Mouse (Mus musculus) left cerebral cortex, adult 18-20 months (tissue): Measurements from ENCODE around the gene Atpaf2. TPM values are rescaled to one million over a fixed set of nuclear protein-coding genes. Genes with fewer than 3 reads are reported as not detected.
A peak's percentile ranks its signal among the peaks of the same experiment; 100 is the strongest.
"Not testable (repeated sequence)": the region's sequence is repeated elsewhere in the genome, so short reads cannot be mapped to it uniquely, and the experiment has no call there.

Experiments
- DNase-seq, 2 experiments: peaks; one replicate each; pipeline ENCODE4 v3.0.0; 2021 to 2022; ENCODE audit warnings: low spot score in 2 of 2, mixed read lengths in 1 of 2
- long read RNA-seq, 2 experiments: library from polyadenylated mRNA; stranded (forward); transcript quantifications; one replicate each; pipeline ENCODE4 v2.0.0; 2021
- total RNA-seq, 2 experiments: library from RNA; stranded (reverse); gene quantifications; 2 replicates each; pipeline ENCODE4 v1.2.3; 2021

The Atpaf2 gene
- total RNA-seq = 10 to 100 TPM; 26.9 to 32.1 TPM
- long read RNA-seq, experiment 1, transcript Atpaf2-201 (8 exons, 1,813 nt) = major isoform, 27 of 41 reads
- long read RNA-seq, experiment 1, partial matches to known transcripts = 0 of 41 reads
- long read RNA-seq, experiment 1, other reads (novel, unspliced or antisense) = 13 of 41 reads
- long read RNA-seq, experiment 2, transcript Atpaf2-201 (8 exons, 1,813 nt) = major isoform, 34 of 42 reads
- long read RNA-seq, experiment 2, partial matches to known transcripts = 0 of 42 reads
- long read RNA-seq, experiment 2, other reads (novel, unspliced or antisense) = 7 of 42 reads

- no peak for DNase-seq
These were observed at the start of gene Atpaf2 for GRCm38 (mm10) chr11:60417717-60418472. TSS of gene Atpaf2 (minus strand) at chr11:60418457.

- peak in 1 of 2 experiments; percentile 34 for DNase-seq
These were observed 47.7 kb upstream of the Atpaf2 start for GRCm38 (mm10) chr11:60465943-60466380.

- no peak for DNase-seq
These were observed 39.7 kb upstream of the Atpaf2 start for GRCm38 (mm10) chr11:60457973-60458372.

- no peak for DNase-seq
These were observed 36.5 kb upstream of the Atpaf2 start for GRCm38 (mm10) chr11:60454745-60455087.

GRCm38 (mm10) chr11:60454080-60454744 is 36.0 kb upstream of the Atpaf2 start, which contains the start of gene Drg2:
TSS of gene Drg2 (plus strand) at chr11:60454591.
- peak; percentile 89 to 90 for DNase-seq

- no peak for DNase-seq
These were observed 25.8 kb upstream of the Atpaf2 start for GRCm38 (mm10) chr11:60444007-60444406.

GRCm38 (mm10) chr11:60442896-60443295 is 24.6 kb upstream of the Atpaf2 start:
- no peak for DNase-seq

GRCm38 (mm10) chr11:60440176-60440575 is 21.9 kb upstream of the Atpaf2 start:
- no peak for DNase-seq

- DNase-seq = not testable (repeated sequence)
These were observed 21.4 kb upstream of the Atpaf2 start for GRCm38 (mm10) chr11:60439621-60440020.

- peak in 1 of 2 experiments; percentile 5 for DNase-seq
These were observed 18.4 kb upstream of the Atpaf2 start for GRCm38 (mm10) chr11:60436618-60437017.

- DNase-seq = no peak
These were observed 16.9 kb upstream of the Atpaf2 start for GRCm38 (mm10) chr11:60435133-60435532.

GRCm38 (mm10) chr11:60433501-60433900 is 15.2 kb upstream of the Atpaf2 start:
- no peak for DNase-seq

- no peak for DNase-seq
These were observed 9.4 kb upstream of the Atpaf2 start for GRCm38 (mm10) chr11:60427628-60428027.

- DNase-seq = no peak
These were observed 8.2 kb upstream of the Atpaf2 start for GRCm38 (mm10) chr11:60426417-60426816.

- no peak for DNase-seq
These were observed 4.7 kb upstream of the Atpaf2 start for GRCm38 (mm10) chr11:60423006-60423405.

GRCm38 (mm10) chr11:60422046-60422668 is 3.9 kb upstream of the Atpaf2 start:
- no peak for DNase-seq

GRCm38 (mm10) chr11:60418473-60418803 is 181 bp upstream of the Atpaf2 start:
- no peak for DNase-seq

- peak; percentile 98 to 99 for DNase-seq
These were observed 1.1 kb downstream of the Atpaf2 start, which contains the start of gene Gid4 for GRCm38 (mm10) chr11:60416963-60417716. TSS of gene Gid4 (plus strand) at chr11:60417145.

GRCm38 (mm10) chr11:60416590-60416962 is 1.7 kb downstream of the Atpaf2 start:
- no peak for DNase-seq

GRCm38 (mm10) chr11:60412921-60413320 is 5.3 kb downstream of the Atpaf2 start:
- DNase-seq = no peak

- DNase-seq = peak; percentile 43 to 79
These were observed 6.1 kb downstream of the Atpaf2 start for GRCm38 (mm10) chr11:60412173-60412572.
